Mouse (Mus musculus) thymus, adult 2 months (tissue): ENCODE data around the gene Sqstm1. TPM values are rescaled to one million over a fixed set of nuclear protein-coding genes. Genes with fewer than 3 reads are reported as not detected.

ENCODE experiments used
- DNase-seq: peaks from one replicate; pipeline ENCODE4 v3.0.0; 2021
- H3K27ac ChIP-seq: fragments of 200-500 bp; 2 replicates; pipeline ENCODE4 v1.5.1; 2012; ENCODE audit warnings: low read length, control low read depth; ENCODE audit not compliant: control insufficient read depth, insufficient read depth
- H3K27me3 ChIP-seq: fragments of 200-500 bp; 2 replicates; pipeline ENCODE4 v1.6.1; 2012; ENCODE audit warnings: mild to moderate bottlenecking, low read length, moderate library complexity, mixed read lengths; ENCODE audit not compliant: control insufficient read depth, insufficient read depth
- H3K36me3 ChIP-seq: fragments of 200-500 bp; 2 replicates; pipeline ENCODE4 v1.6.1; 2012; ENCODE audit warnings: mild to moderate bottlenecking, low read length, moderate library complexity; ENCODE audit not compliant: control insufficient read depth, insufficient read depth
- H3K4me1 ChIP-seq: fragments of 200-500 bp; replicated peaks from 2 replicates; pipeline ENCODE4 v1.6.1; 2012; ENCODE audit warnings: low read length; ENCODE audit not compliant: control insufficient read depth, insufficient read depth
- H3K4me3 ChIP-seq: fragments of 200-500 bp; 2 replicates; pipeline ENCODE4 v1.5.1; 2012; ENCODE audit warnings: mild to moderate bottlenecking, low read length, control low read depth, moderate library complexity; ENCODE audit not compliant: control insufficient read depth, insufficient read depth
- CTCF ChIP-seq: fragments of 200-500 bp; IDR thresholded peaks from 2 replicates; pipeline ENCODE4 v1.5.1; 2012; ENCODE audit warnings: mild to moderate bottlenecking, control low read depth, low read length, moderate library complexity, borderline replicate concordance; ENCODE audit not compliant: control insufficient read depth, poor library complexity, insufficient read depth; ENCODE audit errors: extremely low read depth
- POLR2A ChIP-seq: fragments of 200-500 bp; IDR thresholded peaks from 2 replicates; pipeline ENCODE4 v1.6.1; 2012; ENCODE audit warnings: mild to moderate bottlenecking, low read length, control low read depth, moderate library complexity; ENCODE audit not compliant: control insufficient read depth, poor library complexity, insufficient read depth; ENCODE audit errors: extremely low read depth
- WGBS: fragments of 180-500 bp; shearing (Covaris S2); methylation state at CpG from one replicate; pipeline ENCODE4 v1.1.7; 2018; 5-methylcytosine and 5-hydroxymethylcytosine counted together
- polyA plus RNA-seq: library from polyadenylated mRNA; depleted of rRNA; stranded (reverse); fragments of >200 nt; gene quantifications from 2 replicates; pipeline ENCODE4 v1.2.3, GENCODE M21; 2012; rRNA removed

Sqstm1 gene
- polyA plus RNA-seq, 1 experiment, result 173 TPM

- H3K27ac ChIP-seq, result no peak overlapping the region
- peaks cover 84% of the 10 kb centered on the region for H3K36me3 ChIP-seq
- H3K27me3 ChIP-seq, result no peaks in the 10 kb centered on the region
- no peaks in the 10 kb centered on the region for H3K4me1 ChIP-seq
- DNase-seq, result no peak
- no peak overlapping the region for H3K4me3 ChIP-seq
- 95% methylated on average over 12 of the region's 12 CpGs for WGBS
- TF ChIP-seq CTCF, result no peak
- no peak for TF ChIP-seq POLR2A
Observed at GRCm38 (mm10) chr11:50154777-50155520, 55.7 kb downstream of the Sqstm1 start.

GRCm38 (mm10) chr11:50154166-50154565 lies 56.5 kb downstream of the Sqstm1 start:
- Histone ChIP-seq H3K36me3 (peaks cover 83% of the 10 kb centered on the region), H3K27ac (no peak overlapping the region), H3K4me3 (no peak overlapping the region), H3K4me1 (no peaks in the 10 kb centered on the region), H3K27me3 (no peaks in the 10 kb centered on the region)
- WGBS, result 94% methylated on average over 9 of the region's 9 CpGs
- no peak for TF ChIP-seq CTCF
- no peak for TF ChIP-seq POLR2A
- no peak for DNase-seq

GRCm38 (mm10) chr11:50151374-50151773 lies 59.3 kb downstream of the Sqstm1 start:
- DNase-seq, result no peak
- no peak overlapping the region for H3K27ac ChIP-seq
- no peaks in the 10 kb centered on the region for H3K27me3 ChIP-seq
- H3K4me1 ChIP-seq, result no peaks in the 10 kb centered on the region
- 92% methylated on average over 3 of the region's 3 CpGs for WGBS
- TF ChIP-seq CTCF, result no peak
- no peak for TF ChIP-seq POLR2A
- no peak overlapping the region for H3K4me3 ChIP-seq
- H3K36me3 ChIP-seq, result peaks cover 75% of the 10 kb centered on the region

- Histone ChIP-seq H3K4me1 (no peaks in the 10 kb centered on the region), H3K4me3 (no peak overlapping the region), H3K27ac (no peak overlapping the region), H3K27me3 (no peaks in the 10 kb centered on the region), H3K36me3 (peaks cover 80% of the 10 kb centered on the region)
- DNase-seq, result no peak
- TF ChIP-seq CTCF (no peak), POLR2A (no peak)
- 94% methylated on average over 9 of the region's 9 CpGs for WGBS
Observed at GRCm38 (mm10) chr11:50149603-50150150, 61.0 kb downstream of the Sqstm1 start.

Other genes starting within 250 kb of the Sqstm1 start
- gene Rnf130, start 185.5 kb downstream of the Sqstm1 start, polyA plus RNA-seq, result 30.3 and 41.1 TPM in 2 replicates
- gene Tbc1d9b, start 79.4 kb downstream of the Sqstm1 start, polyA plus RNA-seq, result 58.7 and 70.3 TPM in 2 replicates
- gene Mrnip, start 36.4 kb downstream of the Sqstm1 start, polyA plus RNA-seq, result 8.7 and 8.9 TPM in 2 replicates
- 29.5 and 29.7 TPM in 2 replicates for gene Mgat4b, start 63 bp upstream of the Sqstm1 start, polyA plus RNA-seq
- 34.4 and 46.9 TPM in 2 replicates for gene Ltc4s, start 27.8 kb upstream of the Sqstm1 start, polyA plus RNA-seq
- gene Maml1, start 81.5 kb upstream of the Sqstm1 start, polyA plus RNA-seq, result 35.3 and 41.4 TPM in 2 replicates
- gene Canx, start 114.8 kb upstream of the Sqstm1 start, polyA plus RNA-seq, result 43.1 and 44.3 TPM in 2 replicates
- 0.16 TPM in 1 of 2 replicates, not detected in the other for gene Cby3, start 143.6 kb upstream of the Sqstm1 start, polyA plus RNA-seq
- gene Hnrnph1, start 166.2 kb upstream of the Sqstm1 start, polyA plus RNA-seq, result 147 and 164 TPM in 2 replicates
- gene Rufy1, start 220.3 kb upstream of the Sqstm1 start, polyA plus RNA-seq, result 9.5 and 10.7 TPM in 2 replicates